Mouse (Mus musculus) ovary, postnatal 36 days (tissue): ENCODE data around the gene Fli1.
A peak's percentile ranks its signal among the peaks of the same experiment; 100 is the strongest.

Experiments used
- DNase-seq: peaks from one replicate; pipeline ENCODE4 v3.0.0; 2022; ENCODE audit warnings: low spot score, mixed read lengths

Fli1 gene

DNA sequence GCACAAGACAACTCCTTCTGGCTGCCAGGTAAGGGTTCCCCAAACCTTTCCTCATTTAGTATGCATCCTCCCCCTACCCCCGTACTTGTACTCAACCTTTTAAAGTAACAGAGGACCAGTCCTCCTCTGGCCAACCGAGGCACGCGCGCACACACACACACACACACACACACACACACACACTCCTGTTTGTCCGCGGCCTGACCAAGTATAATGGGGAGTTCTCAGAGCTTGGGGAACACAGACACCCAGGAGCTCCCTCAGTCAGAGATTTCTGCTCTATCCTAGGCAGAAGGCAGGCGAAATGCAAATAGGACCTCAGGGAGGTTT lies 134.0 kb downstream of the Fli1 start:
- no peak for DNase-seq

DNA sequence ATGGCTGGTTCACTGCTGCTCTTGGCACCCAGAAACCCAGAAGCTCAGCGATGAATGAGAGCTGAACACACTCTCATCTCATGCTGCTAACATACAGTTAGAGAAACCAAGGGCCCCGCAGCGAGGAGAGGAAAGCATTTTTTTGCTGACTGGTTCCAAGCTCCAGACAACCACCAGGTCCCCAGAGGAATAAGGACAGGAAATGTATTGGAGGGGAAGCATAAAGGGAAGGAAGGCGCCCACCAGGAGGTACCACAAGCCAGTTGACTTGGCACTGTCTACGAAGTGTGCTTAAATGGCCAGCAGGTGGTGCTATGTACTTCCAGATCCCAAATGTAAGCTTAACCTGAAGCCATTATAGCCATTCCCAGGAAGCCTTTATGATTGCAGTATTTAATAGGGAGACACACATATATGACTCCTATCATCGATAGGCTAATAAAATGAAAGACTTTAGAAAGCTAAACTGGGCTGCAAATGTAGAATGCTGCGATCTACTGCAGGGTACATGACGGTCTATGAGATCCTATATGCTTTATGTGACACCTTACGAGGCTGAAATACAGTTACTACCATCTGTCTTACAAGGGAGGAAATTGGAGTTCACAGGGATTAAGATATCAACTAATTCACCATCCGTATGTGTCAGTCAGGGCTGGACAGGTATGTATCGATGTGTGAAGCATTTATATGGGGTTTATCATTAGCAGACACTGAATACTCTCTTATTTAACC lies 137.3 kb downstream of the Fli1 start:
- peak; percentile 31 for DNase-seq

DNA sequence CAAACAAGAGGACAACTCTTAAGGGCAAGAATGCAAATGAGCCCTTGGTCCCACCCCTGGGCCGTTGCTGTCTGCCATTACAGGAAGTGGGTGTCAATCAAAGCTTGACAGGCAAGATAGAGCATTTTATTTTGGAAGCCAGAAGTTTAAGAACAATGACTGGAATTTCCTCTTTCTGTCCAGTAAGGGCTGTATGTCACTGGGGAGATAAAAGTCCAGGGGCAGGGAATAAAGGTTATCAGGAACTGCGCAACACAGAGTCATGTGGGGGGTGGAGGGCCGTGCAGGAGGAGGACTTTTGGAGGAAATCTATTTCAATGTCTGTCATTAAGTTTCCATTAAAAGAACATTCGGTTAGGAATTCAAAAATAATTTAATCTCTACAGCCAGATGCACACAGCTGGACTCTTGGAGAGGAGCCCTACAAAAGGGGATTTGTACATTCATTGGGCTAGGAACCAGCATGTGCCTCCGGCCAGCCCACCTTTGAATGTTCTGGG lies 141.9 kb downstream of the Fli1 start:
- no peak for DNase-seq

DNA sequence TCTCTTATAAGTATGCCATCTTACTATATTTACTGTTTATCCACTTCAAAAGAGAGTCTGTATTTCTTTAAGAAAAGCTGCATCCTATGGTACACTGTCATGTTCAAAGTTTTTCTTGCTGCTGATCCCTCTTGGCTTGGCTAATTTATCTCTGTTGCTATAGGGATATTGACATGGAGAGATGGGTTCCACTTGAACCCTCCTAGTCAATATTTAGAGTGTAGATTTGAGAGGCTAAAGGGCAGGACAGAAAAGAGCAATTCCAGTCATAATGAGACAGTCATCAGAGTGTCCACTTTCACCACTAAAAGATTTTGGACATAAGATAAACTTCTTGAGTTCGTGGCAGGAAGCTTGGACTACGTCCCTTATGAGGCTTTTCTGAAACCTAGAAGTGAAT lies 142.4 kb downstream of the Fli1 start:
- DNase-seq, result no peak

DNA sequence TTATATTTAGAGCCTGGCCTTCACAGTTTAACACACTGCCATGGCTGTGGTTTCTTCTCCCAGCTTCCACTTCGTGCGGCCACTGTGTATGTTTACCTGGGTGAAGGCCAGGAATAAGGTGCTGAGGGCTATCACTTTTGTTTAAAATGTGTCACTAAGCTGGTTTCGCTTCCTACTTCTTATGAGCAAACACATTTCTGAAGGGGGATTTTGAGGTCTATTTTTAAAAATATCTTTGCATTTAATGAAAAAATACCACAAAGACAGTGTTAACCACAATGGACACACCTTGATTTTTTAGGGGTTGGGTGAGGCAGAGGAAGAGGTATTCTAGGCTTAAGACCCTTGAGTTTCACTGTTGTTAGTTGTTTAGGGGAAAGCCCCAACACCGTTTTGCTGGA lies 147.9 kb downstream of the Fli1 start:
- no peak for DNase-seq

DNA sequence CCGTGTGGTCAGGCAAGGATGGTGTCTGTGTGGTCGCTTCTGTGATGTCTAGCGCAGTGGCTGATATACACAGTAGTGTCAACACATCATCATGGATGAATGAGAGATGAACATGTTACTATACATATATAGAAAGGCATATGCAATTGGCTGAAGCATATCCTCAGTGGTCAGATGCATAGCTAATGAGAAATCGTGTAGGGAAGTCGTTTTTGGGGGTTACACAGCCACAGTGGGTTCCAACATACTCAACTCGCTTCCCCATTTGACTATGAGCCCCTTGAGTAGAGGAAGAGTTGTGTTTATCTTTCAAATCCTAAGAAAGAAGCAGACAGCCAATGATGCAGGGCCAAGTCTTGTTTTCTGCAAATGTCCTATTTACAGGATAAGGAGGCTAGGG lies 149.9 kb downstream of the Fli1 start:
- DNase-seq, result no peak

DNA sequence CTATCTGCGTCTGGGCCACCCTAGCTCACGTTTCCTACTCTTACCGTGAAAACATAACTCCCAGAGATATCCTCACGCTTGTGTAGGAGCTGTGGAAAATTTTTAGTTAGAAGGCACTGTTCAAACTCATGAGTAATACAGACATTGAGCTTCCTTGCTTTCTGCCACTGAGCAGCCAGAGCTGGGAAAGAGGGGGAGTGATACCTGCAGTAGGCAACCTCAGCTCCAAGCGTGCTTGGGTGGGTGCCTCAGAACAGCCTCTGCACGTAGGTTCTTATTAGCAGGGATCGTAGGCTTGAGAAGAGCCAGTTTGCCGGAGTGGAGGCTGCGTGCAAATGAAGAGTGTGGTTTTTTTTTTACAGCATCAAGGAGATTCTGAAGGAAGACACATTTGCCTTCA lies 151.0 kb downstream of the Fli1 start:
- DNase-seq, result no peak

DNA sequence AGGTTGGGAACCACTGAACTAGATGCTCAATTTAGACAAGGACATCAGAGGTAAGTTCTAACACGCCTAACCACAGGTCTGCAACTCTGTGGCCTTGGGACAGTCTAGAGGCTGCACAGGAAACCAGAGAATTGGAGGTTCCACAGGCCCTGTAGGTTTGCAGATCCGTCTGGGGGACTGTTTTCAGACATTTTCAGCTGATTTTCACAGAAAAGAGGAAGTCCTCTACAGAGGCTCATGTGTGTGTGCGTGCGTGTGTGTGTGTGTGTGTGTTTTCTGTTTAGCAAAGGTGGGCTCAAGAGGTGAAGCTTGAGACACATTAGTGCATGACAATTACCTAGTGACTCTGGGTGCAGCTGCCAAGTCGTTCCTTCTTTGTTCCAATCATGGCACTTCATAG lies 151.6 kb downstream of the Fli1 start:
- no peak for DNase-seq

DNA sequence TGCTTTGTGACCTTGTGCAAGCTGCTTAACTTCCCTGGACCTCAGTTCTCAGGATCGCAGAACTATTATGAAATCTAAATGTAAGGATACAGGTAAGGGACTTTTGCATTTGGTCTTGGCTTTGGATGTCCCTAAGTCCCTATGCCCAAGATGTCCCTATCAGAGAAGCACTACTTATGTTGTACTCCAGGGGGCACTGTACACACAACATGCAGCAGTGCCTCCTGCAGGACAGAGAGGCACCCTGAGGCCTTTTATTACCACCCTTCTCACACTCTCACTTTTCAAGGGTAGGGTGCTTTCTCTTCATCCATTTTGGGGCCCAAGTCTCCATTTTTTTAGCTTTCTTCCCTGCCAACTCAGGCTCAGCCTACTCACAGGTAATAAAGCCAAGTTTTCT lies 154.5 kb downstream of the Fli1 start:
- no peak for DNase-seq

DNA sequence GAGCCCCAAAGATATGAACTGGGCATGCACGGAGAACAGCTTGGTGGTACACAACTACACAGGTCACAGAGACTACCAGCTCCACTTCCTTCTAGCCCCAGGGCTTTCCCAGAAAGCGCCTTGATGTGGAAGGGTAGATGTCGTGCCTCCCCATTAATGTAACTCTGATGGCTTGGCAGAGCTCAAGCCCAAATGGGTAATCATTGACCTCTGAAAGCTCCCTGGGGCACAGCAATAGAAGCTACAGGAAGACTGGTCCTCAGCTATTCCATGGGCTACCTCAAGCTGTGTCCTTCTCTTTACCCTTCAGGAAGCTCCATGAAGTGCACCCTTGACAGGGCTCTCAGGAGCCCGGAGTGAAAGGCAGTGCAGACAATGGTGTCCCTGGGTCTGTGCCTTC lies 157.8 kb downstream of the Fli1 start:
- no peak for DNase-seq

DNA sequence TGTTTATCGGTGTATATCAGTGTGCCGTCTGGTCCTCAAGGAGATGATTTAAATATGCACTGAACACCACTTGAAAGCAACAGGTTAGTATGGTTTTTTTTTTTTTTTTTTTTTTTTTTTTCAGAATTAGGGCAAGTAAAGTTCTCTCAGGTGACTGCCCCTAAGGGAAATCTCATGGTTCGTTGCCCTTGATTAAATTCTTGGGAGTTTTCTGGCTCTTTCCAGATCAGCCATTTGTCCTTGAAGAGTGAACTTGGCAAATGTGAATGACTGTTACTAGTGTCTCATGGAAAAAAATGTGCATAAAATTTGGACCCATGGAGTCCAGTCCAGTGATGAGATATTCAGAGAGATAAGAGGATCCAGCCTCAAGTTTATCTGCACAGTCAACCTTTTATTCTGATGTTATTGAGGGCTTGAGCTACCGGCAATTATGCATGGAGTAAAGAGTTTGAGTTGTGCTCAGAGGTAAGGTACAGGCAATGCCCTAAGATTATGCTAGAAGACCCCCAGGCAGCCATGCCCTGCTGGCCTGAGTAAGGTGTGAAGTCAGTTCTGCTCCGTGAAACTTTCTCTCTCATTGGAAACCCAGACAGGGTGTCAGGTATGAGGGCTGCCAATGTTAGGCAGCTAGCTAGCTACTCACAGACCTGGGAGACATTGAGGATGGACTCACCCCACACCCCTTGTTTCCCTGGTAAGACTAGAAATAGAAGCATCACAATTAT lies 165.6 kb downstream of the Fli1 start:
- DNase-seq, result no peak

DNA sequence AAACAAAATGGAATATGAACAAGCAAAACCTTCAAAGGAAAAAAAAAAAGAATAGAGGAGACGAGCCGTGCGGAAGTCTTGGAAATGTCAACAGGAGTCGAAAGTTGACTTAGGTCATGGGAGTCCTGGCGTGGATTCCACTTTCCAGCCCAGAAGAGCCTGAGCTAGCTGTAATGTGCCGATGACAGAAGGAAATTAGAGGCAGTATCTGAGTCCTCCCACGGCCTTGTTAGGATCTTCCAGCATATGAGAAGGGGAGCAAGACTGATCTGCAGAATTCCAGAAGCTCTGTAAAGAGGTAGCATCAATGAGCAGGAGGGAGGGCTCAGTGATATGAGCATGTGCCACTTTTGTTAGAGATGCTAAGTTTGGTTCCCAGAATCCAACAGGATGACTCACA lies 166.6 kb downstream of the Fli1 start:
- no peak for DNase-seq

DNA sequence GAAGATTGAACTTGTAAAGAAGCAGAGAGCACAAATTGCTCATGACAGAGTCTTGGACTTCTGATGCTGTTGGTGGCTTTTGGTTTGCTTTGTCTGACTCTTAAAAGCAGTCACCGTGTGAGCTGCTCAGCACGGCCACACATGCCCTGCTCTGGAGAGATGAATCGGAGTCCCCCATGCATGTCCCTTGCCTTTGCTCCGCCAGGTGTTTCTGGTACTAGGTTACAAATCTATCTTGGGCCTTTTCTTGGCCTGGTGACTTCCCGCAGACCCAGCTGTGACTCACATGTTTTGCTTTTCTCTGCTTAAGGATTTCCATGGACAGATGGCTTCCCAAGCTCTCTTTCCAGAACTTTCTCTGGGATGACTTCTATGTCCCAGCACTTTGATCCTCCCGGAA lies 169.0 kb downstream of the Fli1 start:
- no peak for DNase-seq
